Mouse (Mus musculus): ENCODE results near the gene Gli1.

- no peak for TF ChIP-seq CTCF (IDR thresholded peaks at IDR 0.05; ENCODE audit: insufficient read depth, low read depth, low read length)
- TF ChIP-seq POLR2A (IDR thresholded peaks at IDR 0.05; ENCODE audit: insufficient read depth, low read depth, low read length): no peak
Observed at GRCm38 (mm10) chr10:127287271-127287935, 54.4 kb downstream of the Gli1 start.
